Mouse (Mus musculus) mesoderm, embryonic 11.5 days (tissue): ENCODE results near the gene Dusp6.

Source experiments
- DNase-seq: peaks from one replicate; pipeline ENCODE4 v3.0.0-alpha.2; 2012; ENCODE audit warnings: low read depth, low spot score

Dusp6 gene

GRCm38 (mm10) chr10:99317057-99317456 is 54.0 kb downstream of the Dusp6 start:
- DNase-seq = no peak
